Mouse (Mus musculus) lung, adult 18-20 months (tissue): ENCODE data around the gene Ica1.

Source experiments
- DNase-seq, 2 experiments: peaks; one replicate each; pipeline ENCODE4 v3.0.0; 2022; ENCODE audit warnings: mixed read lengths in 2 of 2

The Ica1 gene

DNA sequence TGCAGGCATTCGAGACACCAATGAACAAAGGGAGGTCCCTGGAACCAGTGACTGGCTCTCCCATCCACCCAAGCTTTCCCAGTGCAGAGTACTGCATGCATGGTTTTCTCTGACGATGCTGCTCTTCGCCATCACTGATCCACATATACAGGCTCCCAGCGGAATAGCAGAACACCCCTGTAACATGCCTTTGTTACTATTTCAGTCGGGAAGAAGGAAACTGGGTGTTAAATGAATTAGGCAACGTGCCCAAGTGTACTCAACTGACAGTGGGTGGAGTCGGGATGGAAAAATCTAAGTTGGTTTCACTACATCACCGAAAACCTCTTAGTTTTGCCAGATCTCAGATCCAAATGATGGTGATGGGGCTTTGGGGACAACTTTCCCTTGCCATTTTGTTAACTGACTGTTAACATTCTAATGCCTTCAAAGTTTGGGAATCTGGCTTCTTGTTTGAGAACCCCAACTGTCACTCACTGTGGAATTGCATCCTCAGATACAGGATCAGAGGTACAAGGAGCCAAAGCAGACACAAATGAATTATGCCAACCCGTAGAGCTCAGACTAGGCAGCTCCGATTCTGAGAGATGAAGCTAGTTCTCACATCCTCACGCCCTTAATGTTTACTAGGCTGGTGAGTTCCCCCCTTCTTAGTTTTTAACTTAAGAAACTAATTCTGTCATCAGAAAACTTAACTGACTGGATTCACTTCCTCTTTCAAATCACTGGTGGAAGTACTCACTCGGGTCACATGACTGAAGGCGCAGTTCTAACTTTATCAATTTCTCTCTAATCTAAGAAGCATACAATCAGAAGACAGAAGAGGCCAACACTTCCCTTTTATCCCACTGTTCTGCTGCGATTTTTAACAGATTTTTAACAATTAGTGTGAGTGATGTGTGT is 91.4 kb downstream of the Ica1 start:
- DNase-seq: peak in 1 of 2 experiments; percentile 17

DNA sequence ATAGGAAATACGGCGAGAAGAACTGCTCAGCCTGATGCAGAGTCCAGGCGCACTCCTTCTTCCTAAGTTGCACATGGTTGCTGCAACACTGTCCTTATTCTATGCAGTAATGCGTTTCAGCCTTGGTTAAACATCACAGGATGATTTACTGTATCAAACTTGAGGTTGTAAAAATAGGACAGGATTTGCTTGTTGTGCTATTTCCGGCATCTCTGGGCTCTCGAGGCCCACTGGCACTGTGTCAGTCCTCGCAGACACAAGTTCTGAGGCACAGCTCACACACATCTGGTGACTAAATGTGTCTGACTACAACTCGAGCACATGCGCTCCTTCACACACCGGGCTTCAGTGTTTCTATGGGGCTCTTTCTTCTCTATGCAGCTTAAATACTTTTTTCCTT is 94.9 kb downstream of the Ica1 start:
- DNase-seq: no peak

DNA sequence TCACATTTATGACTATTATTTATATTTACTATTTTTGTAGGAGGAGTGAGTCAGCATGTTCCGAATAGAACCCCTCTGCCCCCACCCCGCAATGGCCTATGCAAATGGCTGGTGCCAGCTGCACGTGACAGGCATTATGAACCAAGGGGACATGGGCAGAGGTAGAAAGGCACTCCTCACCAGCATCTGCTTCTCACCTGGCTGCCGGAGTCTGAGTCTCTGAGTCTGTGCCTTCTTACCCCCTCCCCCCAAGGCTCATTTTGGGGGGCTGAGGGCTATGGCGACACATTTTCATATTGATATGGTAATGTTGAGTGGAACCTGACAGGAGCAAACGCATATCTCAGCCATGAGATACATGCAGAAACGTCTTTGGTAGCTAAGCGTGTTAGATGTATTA is 97.4 kb downstream of the Ica1 start:
- no peak for DNase-seq

DNA sequence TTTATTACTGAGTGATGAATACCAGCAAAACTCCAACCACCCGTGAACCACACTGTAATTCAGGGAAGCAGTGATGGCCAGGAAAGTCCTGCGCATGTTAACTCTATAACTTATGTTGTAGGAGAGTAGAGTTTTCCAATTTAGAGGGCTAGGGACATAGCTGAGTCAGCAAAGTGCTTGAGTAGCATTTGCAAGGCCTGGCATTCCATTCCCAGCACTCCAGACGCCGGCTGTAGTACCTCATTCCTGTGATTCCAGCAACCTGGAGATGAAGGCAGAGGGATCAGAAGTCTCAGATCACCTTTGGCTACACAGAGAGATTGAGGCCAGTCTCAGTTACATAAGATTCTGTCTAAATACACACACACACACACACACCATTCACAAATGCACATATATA is 105.3 kb downstream of the Ica1 start:
- no peak for DNase-seq

DNA sequence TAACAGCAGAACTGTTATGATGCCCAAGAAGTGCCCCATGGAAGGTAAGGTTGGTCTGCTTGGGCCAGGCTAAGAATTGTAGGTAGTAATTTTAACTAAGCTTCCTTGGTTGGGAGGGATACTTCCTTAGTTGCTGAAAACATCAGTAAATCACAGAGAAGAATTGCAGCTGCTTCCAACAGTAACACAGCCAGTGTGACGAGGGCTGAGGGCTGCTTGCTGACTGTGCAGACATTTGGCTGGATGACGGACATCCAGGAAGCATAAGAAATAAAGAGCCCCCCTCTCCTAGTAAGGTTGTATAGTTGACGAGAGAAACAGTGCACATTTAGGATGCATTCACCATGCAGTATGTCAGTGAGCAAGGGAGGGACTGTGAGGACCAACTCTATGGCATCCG is 108.9 kb downstream of the Ica1 start:
- DNase-seq: no peak

DNA sequence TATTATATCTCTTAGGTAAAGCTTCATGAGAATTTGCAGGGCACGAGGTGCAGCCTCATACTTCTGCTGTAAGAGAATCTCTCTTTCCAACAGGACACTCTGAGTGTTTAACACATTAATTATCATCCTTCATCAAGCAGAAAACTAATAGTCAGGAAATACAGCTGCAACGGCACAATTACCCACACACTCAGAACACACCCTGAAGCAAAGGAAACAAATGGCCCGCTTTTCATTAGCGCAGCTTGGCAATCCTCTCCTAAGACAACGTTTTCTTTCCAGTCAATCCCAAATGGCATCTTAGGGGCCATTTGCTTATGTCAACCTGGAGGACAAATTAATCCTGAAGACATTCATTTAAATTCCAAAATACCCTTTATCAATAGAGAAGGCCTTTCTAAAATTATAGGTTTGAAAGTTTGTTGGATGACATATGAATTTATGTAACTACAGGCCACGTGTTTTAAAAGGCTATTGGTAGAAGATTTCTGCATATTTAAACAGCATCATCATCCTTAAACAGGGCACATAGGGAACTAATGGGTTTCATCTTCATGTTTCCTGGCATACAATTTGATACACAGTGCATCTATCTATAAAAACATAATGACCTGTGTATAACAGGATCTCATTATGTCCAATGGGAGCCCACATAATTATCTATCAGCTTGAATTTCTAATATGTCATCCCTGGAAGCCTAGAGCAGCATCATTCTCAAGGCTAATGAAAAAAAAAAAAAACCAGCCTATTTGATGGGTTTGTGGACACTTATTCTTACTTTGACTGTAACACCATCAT is 110.1 kb downstream of the Ica1 start:
- DNase-seq: no peak

DNA sequence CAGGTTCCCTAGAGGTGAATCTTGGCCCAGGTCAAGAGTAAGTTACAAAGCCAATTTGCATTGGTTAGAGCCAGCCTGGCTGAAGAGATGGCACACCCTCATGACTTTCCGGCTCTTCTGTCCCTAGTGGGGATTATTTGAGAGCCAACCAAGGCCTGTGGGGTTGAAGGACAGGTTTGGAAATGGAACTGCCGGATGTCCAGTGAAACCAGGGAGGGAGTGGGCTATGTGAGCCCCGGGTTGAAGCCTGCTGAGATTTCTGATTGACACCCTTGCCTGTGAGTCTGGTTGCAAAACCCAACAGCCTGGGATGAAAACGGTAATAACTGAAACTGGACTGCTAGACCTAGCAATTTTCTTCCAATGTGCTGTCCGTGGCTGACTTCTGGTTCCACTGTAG is 112.5 kb downstream of the Ica1 start:
- DNase-seq: no peak

DNA sequence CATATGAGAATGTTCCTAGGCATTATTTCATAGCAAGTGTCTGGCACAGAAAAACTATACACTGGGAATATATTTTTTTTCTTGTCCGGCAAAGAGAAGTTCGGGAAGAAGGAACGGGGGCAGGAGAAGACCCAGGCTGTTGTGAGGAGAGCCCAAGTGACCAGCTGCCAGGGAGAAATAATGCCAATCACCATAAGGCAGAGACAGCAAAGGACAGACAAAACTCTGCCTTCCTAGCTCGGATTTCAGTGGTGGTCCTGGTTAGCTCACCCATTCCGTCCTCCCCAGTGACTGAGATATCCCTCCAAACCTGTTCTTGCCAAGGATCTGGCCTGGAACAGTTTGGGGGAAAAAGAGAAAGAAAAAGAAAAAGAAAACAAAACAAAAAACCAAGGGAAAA is 113.3 kb downstream of the Ica1 start:
- no peak for DNase-seq

DNA sequence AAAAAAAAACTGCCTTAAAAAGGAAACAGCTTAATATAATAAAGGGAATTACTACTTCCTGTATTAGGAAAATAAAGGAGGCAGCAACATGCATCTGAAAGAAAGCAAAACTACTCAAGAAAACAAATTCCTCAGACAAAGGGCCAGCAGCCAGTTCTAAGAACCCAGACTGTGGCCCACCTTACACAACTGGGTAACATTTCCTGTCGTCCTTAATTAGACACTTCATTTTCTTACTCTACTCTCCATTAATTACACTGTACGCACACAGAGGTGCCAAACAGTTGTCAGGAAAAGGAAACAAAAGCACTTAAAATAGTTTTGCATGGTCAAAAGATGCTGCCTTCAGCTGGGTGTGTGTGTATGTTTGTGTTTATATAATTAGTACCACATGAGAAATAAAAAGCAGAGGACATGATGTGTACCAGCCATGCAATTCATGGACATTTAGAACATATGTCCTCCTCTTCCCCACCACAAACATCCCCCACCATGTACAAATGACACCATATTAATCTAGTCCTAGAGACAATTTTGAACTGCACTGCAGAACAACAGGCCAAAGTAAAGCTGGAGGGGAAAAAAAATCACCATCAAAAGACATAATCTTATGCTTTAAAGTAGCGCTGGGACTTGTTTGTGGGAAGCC is 115.1 kb downstream of the Ica1 start:
- no peak for DNase-seq

DNA sequence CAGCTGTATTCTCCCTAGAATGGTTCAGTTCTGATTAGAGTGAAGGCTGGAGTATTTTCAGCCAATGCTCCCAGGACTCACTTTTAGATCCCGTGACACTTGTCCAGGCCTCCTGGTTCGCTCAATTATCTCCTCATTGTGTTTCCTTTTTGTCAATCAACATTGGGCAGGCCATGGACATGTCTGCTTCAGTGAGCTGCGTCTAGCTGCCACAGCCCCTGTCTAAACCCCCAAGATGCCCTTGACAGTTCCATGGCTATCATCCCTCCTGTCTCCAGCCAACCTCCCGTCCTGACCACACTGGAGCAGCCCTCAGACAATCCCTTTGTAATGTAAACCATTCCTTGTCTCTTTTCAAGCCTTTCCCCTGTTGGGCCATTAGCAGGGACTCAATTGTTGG is 116.9 kb downstream of the Ica1 start:
- no peak for DNase-seq

DNA sequence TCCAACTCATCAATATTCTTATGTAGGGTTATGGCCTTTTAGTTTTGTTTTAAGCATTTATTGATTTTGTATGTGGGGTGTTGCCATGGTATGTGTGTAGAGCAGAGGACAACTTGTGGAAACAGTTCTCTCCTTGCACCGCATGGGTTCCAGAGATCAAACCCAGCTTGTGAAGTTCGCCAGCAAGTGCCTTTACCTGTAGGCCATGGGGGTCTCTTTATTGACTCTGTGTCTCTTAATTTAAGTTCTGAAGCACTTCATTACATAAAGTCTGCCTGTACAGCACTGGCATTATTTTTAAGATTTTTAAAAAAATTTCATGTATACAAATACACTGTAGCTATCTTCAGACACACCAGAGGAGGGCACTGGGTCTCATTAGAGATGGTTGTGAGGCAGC is 118.2 kb downstream of the Ica1 start:
- no peak for DNase-seq

DNA sequence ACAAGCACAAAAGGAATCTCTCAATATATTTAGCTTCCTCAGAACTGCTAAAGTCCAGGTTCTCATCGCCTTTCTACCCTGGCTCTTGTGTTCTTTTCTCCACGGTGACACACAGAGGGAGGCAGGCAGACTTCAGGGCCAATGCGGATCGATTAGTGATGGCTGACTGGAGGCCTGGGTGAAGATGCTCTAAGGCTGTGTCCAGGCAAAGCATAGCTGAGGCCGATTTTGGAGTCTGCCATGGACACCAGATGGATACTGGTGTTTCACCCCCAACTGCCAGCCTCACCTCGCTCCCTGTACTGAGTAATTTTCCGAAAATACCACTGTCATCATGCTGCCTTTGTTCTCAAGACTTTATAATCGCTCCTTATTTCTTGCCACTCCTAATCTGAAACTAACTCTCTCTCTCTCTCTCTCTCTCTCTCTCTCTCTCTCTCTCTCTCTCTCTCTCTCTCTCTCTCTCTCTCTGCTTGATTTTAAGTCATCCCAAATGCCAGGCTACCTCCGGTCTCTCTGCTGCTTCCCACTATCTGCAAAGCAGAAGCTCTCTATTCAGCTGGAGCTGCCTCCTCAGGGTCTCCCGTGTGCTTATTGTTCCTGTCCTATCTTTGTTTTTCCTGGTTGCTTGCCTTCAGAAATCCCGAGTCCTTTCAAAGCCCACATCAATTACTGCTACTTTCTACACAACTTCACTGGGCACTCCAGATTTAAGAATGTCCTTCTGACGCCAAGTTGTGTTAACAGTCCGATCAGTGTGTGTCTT is 118.9 kb downstream of the Ica1 start:
- DNase-seq: no peak

DNA sequence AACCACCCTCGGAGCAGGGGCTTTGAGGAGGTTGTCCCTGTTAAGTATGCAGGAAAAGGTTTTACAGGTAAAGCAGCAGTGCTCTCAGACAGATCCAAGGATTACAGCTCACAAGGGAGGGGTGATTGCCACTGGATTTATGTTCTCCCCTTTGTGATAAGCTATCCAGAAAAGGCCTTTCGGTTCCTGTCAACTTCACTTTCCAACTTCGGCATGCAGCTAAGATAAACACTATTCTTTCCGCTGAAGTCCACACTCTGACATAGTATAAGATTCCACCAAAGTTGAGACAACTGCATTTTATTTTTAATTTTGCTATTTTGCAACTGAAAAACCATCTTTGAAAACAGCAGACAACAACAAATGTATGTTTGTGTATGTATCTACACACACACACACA is 119.9 kb downstream of the Ica1 start:
- DNase-seq: no peak

DNA sequence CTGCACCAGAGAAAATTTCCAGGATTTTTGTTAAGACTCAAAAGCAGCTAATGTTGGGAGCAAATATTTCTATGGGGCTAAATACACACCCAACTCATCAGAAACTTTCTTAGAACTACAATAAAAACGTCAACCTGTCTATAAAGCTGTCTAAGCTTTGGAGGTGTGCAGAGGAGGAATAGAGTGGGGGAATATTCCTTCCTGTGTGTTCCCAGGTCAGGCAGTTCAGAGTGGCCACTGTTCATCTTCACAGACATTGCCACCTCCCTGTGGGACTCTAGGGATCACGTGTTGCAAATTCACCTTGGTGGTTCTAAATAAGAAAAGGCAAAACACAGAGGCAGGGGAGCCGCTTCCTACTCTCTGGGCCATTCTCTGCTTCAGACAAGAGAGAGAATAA is 120.8 kb downstream of the Ica1 start:
- no peak for DNase-seq

DNA sequence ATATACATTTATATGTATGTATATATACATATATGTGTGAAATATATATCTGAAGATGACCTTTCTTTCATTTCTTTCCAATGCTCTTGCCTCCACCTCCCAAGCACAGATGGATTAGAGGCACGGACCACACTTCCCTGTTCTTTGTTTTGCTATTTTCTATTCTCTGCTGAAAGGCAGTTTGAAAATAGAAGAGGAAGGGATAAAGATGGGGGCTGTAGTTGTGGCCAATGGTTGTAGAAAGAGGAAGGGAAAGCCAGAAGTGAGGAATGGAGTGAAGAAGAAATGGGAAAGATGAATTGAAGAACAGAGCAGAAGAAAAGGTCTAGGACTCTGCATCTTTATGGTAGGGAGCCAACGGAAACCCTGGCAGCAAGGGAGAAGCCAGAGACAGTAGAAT is 122.8 kb downstream of the Ica1 start:
- no peak for DNase-seq

DNA sequence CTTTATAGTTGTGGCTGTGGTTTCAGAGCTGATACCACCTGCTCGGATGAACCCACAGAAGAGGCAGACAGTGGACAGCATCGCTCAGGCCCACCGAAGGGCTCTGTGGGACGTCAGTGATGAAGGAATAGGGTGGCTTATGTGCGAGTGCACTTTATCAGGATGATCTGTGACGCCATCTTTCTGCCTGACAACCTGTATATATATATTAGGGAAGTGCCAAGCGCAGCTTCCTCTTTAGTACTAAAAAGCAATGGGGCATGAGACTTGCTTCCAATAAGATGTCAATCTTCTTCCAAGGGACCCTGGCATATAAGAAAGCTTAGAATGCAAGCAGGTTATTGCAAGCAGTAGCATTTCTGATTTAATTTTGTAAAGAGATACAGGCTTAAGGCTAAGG is 127.9 kb downstream of the Ica1 start:
- DNase-seq: no peak

DNA sequence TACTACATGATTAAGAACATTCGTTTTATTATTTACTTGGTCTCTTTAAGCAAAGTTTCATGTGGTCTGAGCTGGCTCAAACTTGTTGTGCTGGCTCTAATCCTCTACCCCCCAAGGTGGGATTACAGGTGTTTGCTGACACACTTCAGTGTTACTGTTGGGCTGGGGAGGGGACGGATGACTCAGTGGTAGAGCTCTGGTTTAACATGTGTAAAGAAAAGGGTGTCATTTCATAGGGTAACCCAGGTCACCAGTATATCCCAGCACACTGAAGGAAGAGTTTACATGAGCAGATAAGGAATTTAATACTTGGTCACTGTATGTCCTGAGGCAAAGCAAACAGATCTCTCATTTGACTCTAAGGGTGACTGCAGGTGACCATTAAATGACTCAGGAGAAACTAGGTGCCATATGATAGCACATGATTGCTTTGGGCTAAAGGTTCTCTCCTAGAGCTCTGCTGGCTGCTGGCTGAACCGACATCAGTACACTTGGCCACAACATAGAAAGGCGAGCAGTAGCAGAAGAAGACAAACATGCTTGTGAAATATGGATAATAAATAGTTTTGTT is 128.9 kb downstream of the Ica1 start:
- DNase-seq: no peak

DNA sequence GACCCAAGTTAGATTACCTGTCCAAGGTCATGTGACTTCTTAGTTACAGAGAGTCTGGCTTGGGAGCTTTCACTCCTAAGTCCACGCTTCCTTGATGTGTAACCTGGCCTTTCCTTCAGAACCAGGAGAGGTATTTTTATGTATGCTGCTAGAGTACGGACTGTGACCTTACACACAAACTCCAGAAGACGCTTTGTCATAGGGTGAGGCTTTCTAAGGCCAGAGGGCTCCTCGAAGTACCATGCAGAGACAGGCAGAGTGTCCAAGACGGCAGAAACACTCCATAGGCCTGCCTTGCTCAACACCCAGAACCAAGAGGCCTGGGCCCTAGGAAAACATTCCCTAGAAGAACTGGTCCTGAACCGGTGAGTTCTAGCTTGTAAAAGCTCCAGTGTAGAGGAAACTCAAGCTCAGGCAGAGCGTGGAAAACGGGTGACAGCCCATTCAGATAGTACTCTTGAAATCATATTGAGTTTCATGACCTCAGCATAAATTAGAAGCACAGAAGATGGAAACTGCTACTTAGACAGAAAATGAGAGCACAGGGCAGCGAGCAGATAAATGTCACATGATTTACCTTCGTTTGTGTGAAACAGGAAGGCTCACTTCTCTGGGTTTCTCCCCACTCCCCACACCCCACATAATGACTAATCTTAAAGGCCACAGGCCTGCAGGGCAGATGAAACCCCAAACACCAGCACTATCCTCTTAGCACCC is 129.9 kb downstream of the Ica1 start:
- DNase-seq: no peak

DNA sequence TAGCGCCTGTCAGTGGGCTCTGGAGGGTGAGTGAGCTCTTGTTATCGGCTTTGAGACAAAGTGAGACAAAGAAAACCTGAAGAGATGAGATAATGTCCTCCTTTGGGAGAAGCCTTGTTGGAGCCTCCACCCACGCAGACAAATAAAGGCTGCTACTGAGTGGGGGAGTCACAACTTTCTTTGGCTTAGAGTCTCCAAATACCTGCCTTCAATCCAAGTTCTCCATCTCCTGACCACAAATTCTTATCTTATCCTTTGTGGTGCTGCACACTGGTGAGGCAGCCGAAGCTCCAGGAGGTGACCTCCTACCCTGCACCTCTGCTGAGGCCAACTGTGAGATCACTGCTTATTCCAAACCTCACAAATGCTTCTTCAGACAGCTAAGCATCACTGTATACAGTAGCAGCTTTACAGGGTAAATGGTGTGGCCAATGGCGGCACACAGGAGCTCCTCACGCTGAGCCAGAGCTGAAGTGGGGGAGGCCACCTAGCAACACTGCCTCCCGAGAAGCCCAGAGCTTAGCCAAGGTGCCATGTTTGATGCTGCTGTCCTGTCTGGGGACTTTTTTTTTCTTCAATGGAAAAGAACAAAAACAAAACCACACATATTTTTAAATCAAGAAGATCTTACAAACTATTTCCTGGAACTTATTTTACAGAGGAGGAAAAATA is 130.6 kb downstream of the Ica1 start:
- DNase-seq: no peak

DNA sequence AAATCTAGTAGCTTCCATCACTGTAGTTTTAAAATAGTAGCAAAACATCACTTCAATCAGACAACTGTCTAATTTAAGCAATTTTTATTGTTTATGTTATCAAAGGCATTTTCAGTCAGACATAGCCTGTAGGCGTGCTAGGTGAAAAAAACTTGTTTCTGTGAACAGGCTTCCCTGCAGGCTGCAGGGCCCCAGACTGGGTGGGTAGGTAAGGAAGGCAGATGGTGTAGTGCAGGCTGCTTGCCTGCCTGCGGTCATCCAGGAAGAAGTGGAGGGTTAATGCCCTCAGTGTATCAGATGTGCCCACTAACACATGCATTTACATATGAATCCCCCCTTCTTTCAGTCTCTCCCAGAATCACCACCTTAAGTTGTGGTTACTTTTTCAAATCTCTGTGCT is 132.6 kb downstream of the Ica1 start:
- no peak for DNase-seq

DNA sequence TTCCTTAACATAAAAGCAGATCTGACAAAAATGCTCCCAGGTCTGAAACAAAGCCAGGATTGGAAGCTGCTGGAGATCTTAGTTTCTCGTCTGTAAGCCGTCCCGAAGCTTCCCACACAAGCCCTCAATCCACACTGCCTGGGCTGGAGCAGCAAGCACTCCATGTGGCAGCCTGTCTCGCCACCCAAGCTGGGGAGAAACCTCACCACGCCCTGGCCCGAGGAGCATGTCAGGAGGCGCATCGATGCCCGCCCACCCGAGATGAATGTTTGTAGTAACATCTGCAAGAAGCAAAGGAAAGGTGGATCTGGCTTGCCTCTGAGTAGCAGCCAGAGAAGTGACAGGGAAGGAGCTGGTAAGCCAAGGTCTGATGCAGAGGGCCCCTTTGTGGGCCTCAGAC is 133.6 kb downstream of the Ica1 start:
- no peak for DNase-seq
